Mouse (Mus musculus) megakaryocyte, embryonic 14.5 days (primary cell): ENCODE results near the gene Agpat3.

Experiments
- FLI1 ChIP-seq: IDR thresholded peaks from 2 replicates; pipeline ENCODE4 v1.6.1; 2012; ENCODE audit warnings: low read length, inconsistent platforms, mixed read lengths
- GATA1 ChIP-seq: IDR thresholded peaks from 3 replicates; pipeline ENCODE4 v1.6.1; 2012; ENCODE audit warnings: mixed read lengths, low read length, inconsistent platforms, borderline replicate concordance

GRCm38 (mm10) chr10:78265881-78266280 is 86.4 kb downstream of the Agpat3 start:
- TF ChIP-seq GATA1 (no peak), FLI1 (no peak)
